Mouse (Mus musculus) testis, adult 2 months (tissue): Measurements from ENCODE around the gene Tbx20. TPM values are rescaled to one million over a fixed set of nuclear protein-coding genes. Genes with fewer than 3 reads are reported as not detected.
A peak's percentile ranks its signal among the peaks of the same experiment; 100 is the strongest.

Experiments
- H3K27ac ChIP-seq: fragments of 200-500 bp; 2 replicates; pipeline ENCODE4 v1.5.1; 2012; ENCODE audit warnings: low read depth, low read length; ENCODE audit not compliant: control insufficient read depth, insufficient read depth
- H3K27me3 ChIP-seq: fragments of 200-500 bp; 2 replicates; pipeline ENCODE4 v1.6.1; 2012; ENCODE audit warnings: mild to moderate bottlenecking, low read length, moderate library complexity; ENCODE audit not compliant: control insufficient read depth, insufficient read depth
- H3K36me3 ChIP-seq: fragments of 200-500 bp; 2 replicates; pipeline ENCODE4 v1.6.1; 2012; ENCODE audit warnings: mild to moderate bottlenecking, low read length; ENCODE audit not compliant: control insufficient read depth, insufficient read depth
- H3K4me1 ChIP-seq: fragments of 200-500 bp; 2 replicates; pipeline ENCODE4 v1.6.1; 2012; ENCODE audit warnings: low read length; ENCODE audit not compliant: control insufficient read depth, insufficient read depth
- H3K4me3 ChIP-seq: fragments of 200-500 bp; 2 replicates; pipeline ENCODE4 v1.5.1; 2012; ENCODE audit warnings: low read depth, mild to moderate bottlenecking, low read length, moderate library complexity, mixed read lengths; ENCODE audit not compliant: control insufficient read depth
- CTCF ChIP-seq: fragments of 200-500 bp; IDR thresholded peaks from 2 replicates; pipeline ENCODE4 v1.5.1; 2012; ENCODE audit warnings: low read depth, mild to moderate bottlenecking, inconsistent platforms, low read length, moderate library complexity; ENCODE audit not compliant: control insufficient read depth, insufficient read depth, insufficient replicate concordance
- POLR2A ChIP-seq: fragments of 200-500 bp; IDR thresholded peaks from 2 replicates; pipeline ENCODE4 v1.6.1; 2012; ENCODE audit warnings: low read depth, mild to moderate bottlenecking, inconsistent platforms, low read length, moderate library complexity; ENCODE audit not compliant: control insufficient read depth
- polyA plus RNA-seq: library from polyadenylated mRNA; depleted of rRNA; stranded (reverse); fragments of >200 nt; gene quantifications from 2 replicates; pipeline ENCODE4 v1.2.3, GENCODE M21; 2012; rRNA removed

Tbx20 gene
- polyA plus RNA-seq, 1 experiment, result 0.01 TPM

- no peaks in the 10 kb centered on the region for H3K27me3 ChIP-seq
- peaks cover 8% of the 10 kb centered on the region for H3K4me1 ChIP-seq
- peak within 1 kb of the TSS; percentile 80 for H3K4me3 ChIP-seq
- peak within 1 kb of the TSS; percentile 88 for H3K27ac ChIP-seq
- H3K36me3 ChIP-seq, result no peaks in the 10 kb centered on the region
- TF ChIP-seq CTCF (no peak), POLR2A (peak; percentile 91)
Observed at GRCm38 (mm10) chr9:24695700-24696404, 78.3 kb downstream of the Tbx20 start, which contains the start of gene Dpy19l2. Gene Dpy19l2 (minus strand): TSS chr9:24696293.

Other genes with a start within 250 kb of the Tbx20 start
- 411 and 443 TPM in 2 replicates for gene Cypt4, start 149.1 kb downstream of the Tbx20 start, polyA plus RNA-seq
- 59.6 and 68.8 TPM in 2 replicates for gene Dpy19l2, start 78.0 kb downstream of the Tbx20 start, polyA plus RNA-seq